Mouse (Mus musculus) v-Abl transformed pro-B cells (cell line): Measurements from ENCODE around the gene Sec16a.

Experiments
- in situ Hi-C, 2 experiments: fragments of 400-800 bp; cut with MboI; formaldehyde crosslinking; loops; one replicate each; pipeline ENCODE4 v1.15.1; 2025; ENCODE audit not compliant: unreplicated experiment in 2 of 2

The Sec16a gene

DNA sequence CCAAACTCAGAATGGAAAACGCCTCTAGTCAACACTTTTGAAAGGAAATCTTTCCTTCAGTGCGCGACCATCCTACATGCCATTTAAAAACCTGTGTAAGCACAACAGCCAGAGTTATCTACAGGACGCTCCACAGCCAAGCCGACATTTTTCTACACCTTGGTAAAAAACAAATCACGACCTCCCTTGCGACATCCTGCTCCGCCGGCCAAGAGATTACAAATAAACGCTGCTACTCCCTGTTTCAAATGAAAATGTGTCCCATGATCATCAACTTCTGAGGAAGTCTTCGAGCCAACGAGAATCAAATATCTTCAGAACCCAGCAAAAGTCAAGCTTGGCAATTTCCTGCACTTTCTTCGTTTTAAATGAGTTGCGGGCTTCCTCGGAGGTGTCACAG is 648 bp downstream of the Sec16a start:
- in situ Hi-C loops: loop anchor here (10.0 kb wide), 3 partner anchors 130 to 460 kb away; partner anchors contain the start of genes Gpsm1 (in 2 of the 2) and Surf6 (in 1 of the 2)

DNA sequence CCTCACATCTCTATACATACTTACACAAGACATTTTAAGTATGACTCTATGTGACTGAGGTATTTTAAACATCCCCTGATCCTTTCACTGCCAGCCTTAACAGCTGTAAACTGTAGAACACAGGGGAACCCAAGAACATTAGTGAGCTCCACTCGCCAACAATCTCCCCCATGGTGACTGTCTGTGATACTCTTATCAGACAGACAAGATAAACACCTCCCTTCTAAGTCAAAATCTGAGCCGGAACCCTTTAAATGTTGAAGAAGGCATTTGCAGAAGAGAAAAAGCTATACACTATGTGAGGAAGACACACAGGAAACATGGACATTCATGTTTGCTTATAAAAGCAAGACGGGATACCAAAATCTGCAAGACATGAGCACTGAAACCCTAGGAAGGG is 1.1 kb downstream of the Sec16a start:
- in situ Hi-C loops: loop anchor here (10.0 kb wide), 3 partner anchors 129 to 461 kb away; partner anchors contain the start of genes Gpsm1 (in 2 of the 2) and Surf6 (in 1 of the 2)

DNA sequence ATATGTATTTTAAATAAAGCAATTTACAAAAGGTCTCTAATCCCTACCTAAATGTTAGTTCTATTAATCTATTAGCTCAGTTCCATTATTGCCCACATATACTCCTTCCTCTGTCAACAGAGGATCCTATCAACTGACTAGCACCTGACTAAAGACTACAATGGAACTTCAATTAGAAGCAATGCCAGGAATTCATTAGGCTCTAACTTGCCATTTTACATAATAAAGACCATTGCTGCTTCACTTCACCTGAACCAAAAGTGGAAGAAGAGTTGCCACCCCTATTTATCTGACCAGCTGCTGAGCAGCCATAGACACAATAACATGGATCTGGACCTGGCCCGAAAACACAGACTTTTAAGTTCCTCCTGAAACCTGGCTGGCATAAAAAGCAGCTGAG is 2.2 kb downstream of the Sec16a start:
- in situ Hi-C loops: loop anchor here (10.0 kb wide), 3 partner anchors 128 to 462 kb away; partner anchors contain the start of genes Gpsm1 (in 2 of the 2) and Surf6 (in 1 of the 2)

DNA sequence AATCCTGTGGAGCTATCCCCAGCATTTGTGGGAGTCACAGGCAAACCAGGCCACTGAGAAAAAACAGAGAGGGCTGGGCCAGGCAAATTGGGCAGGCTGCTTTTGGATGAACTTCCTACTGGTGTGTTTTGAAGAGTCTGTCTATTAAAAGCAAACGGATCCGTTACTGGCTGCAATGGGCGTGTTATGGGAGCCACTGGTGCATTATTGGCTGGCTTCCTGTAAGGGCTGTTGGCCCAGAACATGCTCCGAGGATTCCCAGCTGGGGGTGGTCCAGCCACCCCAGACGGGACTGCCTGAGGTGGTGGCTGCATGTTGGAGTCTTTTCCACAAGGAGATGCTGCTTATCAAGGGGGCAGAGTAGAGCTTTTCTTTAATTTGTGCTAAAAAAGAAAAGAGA is 3.3 kb downstream of the Sec16a start:
- in situ Hi-C loops: loop anchor here (10.0 kb wide), 3 partner anchors 127 to 463 kb away; partner anchors contain the start of genes Gpsm1 (in 2 of the 2) and Surf6 (in 1 of the 2)

DNA sequence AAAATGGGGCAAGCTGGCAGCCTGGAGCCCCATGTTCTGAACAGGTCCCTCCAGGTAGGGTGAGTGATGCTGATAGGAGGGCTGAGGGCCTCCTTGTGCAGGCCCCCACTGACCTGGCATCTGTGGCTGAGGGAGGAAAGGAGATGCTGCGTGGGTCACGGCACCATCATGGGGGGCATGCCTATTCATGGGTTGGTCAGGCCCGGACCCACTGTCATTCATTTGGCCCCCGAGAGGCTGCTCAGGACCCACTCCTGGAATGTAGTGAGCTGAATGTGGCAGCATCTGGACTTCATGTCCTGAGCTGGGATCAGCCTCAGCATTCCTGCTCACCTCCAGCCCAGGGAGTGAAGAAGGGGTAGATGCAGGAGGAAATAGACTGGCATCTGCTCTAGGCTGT is 3.8 kb downstream of the Sec16a start:
- in situ Hi-C loops: loop anchor here (10.0 kb wide), 3 partner anchors 126 to 464 kb away; partner anchors contain the start of genes Gpsm1 (in 2 of the 2) and Surf6 (in 1 of the 2)

DNA sequence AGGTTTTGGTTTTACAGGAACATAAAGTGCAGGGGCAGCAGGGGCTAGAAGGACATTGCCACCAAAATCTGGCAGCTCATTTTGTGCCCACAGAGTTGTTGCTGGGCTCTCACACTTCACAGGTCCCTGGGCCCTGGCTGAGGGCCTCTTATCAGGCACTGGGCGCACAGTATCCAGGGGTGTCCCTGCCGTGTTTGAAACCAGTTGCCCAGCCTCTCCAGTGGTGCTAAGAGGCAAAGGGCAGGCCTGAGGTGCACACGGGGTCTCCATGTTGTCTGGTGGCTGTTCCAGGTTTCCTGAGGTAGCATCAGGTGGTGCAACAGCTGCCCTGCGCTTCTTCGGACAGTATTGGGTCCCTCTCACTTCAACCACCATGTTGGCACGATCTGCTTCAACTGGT is 5.3 kb downstream of the Sec16a start:
- in situ Hi-C loops: loop anchor here (10.0 kb wide), 3 partner anchors 125 to 465 kb away; partner anchors contain the start of genes Gpsm1 (in 2 of the 2) and Surf6 (in 1 of the 2)

DNA sequence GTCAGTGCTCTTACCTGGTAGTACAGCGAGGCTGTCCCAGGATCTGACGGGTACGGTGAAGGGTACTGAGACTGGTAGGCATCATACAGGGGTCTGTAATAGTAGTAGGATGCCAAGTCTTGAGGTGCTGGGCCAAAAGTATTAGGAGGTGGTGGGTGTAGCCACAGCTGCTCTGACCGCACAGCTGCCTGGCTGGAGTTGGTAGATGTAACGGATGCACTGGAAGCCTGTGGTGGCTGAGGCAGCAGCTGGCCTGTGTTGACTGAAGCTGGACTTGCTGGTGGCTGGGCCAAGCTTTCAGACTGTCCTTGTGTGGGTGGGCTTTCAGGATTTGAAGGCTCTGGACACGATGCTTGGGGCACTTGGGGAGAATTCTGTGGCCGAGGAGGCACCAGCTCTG is 6.6 kb downstream of the Sec16a start:
- in situ Hi-C loops: no loop called here

DNA sequence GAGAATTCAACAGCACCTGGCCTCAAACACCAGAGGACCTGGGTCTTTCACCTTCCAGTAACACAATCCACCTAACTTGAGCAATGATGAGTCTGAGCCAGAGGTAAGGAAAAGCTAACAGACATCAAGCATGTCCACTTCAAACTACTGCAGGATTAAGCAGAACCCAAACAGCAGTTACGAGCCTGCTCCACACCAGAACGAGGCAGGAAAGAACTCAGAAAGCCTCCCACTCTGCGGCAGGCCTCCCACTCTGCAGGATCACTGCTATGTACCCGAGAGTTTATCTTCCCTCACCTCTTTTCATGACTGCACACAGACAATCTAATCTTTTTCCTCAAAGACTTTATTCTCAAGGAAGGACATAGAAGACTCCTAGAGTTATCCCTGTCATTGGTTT is 7.8 kb downstream of the Sec16a start:
- in situ Hi-C loops: no loop called here

DNA sequence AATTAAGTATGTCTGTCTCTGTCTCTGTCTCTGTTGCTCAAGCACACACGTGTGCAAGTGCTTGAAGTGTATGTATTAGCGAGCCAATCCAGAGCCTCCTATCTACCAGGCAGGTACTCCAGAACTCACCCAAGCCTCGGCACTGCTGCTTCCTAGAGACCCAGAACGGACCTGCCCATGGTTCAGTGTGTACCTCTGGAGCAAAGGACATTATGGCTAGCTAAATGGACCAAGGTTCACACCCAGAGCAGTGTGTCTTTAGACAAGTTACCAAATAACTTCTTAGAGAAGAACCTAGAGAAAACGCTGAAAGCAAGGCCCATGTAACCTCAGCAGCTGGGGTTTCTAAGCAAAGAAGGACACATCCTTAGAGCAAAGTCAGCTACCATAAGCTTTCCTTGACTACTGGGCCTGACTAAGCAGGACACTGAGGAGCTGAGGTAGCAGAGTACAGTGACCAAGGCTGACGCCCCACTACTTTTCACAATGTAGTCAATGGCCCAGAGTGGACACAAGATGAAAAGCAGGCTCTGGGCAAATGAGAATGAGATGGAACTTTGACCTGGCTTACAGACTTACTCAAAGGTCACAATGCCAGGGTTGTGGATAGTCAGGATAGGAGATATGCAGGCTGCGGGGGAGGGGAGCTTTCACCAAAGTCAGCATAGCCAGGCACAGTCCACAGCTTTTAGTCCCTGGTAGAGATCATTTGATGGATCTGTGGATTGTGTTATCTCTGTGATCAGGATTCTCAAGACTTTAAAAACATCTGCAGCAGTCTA is 10.0 kb downstream of the Sec16a start:
- in situ Hi-C loops: no loop called here

DNA sequence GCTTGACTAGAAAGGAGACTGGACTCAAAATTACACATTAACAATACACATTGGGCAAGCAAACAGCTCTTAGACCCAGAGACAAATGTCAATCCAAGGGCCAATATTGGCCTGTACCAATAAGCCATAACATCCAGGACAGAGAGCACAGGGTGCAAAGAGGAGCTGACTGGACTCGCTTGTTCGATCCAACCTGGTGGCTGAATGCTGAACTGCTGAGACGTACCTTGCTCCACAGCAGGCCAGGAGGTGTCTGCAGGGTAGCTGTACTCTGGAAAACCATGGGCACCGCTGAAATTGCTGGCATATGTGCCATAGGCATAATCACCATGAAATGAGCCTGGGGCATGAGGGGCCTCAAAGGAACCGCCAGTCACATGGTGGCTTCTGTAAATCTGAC is 15.2 kb downstream of the Sec16a start:
- in situ Hi-C loops: no loop called here

DNA sequence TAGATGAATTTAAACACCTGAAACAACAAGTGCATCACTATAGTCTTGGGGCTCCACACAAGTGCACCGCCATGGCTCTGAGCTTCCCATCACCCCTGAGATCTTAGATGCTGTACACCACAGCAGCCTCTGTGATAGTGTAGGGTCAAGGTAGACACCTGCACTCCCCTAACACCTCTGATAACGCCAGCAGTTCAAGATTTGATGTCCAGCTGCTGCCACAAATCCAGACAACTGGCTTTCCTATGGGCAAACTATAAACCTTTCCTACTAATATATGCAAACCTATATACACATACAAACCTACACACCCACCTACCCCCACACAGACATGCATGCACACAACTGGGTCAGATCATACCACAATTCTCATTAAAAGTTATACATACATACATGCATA is 20.5 kb downstream of the Sec16a start:
- in situ Hi-C loops: no loop called here

DNA sequence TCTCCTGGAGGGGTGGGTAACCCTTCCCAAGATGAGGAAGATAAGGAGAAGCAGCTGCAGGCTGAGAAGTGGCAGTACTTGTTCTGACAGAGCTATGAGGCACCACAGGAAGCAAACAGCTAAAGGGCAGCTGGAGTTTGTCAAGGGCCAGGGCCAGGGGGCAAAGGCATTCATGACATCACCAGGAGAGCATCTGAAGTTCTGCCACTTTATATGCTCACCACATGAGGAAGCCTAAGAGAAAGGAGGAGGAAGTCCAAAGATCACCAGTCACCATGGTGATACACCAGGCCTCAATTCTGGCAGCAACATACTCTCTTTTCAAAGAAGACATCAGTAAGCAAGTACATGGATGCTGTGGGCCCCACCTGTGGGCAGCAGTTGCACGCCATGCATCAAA is 21.9 kb downstream of the Sec16a start:
- in situ Hi-C loops: no loop called here

DNA sequence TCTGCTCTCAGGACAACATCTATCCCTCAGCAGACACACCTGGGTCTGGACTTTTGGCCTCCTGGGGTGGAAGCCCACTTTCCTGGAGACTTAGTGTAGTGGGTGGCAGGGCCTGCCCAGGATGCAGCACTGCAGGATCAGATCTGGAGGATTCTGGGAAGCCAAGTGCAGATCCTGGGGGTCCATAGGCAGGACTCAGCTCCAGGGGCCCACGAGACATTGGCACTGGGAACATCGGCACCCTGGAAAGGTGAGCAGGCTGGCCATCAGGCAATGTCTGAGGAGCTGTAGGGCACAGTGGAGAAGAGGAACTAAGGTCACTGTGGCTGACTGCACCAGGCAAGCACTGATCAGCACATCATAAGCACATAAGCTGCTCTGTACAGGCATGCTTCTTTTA is 23.0 kb downstream of the Sec16a start:
- in situ Hi-C loops: no loop called here

DNA sequence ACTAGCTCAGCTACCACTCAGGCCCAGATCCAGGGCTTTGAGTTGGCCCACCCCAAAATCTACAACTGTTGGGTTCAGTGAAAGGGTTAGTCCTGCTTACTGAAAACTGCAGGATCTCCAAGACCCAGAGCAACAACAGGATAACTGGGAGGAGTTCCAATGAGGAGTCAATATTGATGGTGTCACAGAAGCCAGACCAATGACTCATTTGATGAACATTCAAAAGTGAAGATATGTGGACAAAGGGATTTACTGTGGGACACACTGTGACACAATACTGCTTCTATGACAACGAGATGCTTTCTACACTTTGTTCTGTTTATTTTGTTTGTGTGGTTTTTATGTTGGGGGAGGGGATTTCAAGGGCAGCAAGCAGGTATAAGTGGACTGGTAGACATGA is 26.9 kb downstream of the Sec16a start:
- in situ Hi-C loops: no loop called here

DNA sequence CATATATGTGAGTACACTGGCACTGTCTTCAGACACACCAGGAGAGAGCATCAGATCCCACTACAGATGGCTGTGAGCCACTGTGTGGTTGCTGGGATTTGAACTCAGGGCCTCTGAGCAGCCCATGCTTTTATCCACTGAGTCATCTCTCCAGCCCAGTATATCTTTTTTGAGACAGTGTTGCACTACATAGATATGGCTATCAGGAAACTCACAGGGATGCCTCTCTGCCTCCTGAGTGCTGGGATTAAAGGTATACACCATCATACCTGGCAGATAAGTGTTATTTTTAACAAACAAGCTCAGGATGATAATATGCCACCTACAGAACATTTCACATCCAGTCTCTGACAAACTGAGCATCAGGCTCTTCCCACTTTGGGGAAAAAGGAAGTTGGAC is 27.9 kb downstream of the Sec16a start:
- in situ Hi-C loops: no loop called here

DNA sequence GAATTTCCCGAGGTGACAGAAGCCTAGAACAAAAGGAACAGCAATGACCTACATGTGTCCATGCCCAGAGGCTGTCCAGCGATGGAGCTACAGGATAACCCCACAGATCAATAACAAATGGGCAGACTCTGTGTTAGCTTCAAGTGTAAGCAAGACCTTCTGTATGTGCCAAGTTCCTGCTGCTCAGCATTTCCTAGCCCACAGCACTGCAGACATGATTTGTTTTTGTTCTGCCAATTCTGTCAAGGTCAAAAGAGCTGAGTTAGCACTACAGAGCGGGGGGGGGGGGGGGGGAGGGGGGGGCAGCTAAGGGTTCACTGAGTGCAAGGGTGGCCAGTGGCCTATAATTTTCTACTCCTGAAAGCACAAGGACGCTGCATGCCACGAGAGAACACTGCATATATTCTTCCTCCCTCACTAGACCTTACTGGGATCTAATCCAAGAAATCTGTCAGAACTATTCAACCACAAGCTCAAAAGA is 34.0 kb downstream of the Sec16a start:
- in situ Hi-C loops: no loop called here

DNA sequence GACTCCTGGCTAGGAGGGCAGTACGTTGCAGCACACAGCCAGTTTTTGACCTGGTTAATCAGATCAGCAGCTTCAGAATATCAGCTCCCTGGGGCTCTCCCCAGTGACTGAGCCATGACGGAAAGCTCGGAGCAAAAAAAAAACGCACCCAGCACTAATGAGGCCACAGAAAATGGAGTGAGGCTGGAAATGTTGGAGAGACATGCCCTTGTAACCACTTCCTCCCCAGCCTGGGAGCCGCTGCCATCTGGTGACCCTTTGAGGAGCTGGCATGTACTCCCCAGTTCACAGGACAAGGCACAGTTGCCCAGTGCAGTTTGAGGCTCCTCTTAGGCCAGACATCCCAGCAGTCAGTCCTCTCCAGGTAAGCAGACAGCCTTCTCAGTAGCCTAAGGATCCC is 34.9 kb downstream of the Sec16a start:
- in situ Hi-C loops: no loop called here

DNA sequence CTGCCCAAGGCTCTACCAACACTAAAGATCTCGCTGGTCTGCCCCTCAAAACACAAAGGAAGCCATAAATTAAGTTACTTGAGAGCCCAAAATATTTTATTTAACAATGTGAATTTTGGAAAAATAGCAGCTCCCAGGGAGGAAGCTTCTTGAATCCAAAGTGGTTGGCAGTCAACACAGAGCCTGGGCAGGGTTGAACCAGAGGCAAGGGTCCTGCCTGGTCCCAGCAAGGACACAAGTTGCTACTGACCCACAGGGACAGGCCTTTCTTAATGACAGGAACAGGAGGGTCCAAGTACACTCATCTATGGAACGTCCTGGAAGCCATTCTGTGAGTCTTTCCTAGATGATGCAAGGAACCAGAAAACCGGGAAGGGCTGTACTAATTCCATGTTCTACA is 35.7 kb downstream of the Sec16a start:
- in situ Hi-C loops: no loop called here

DNA sequence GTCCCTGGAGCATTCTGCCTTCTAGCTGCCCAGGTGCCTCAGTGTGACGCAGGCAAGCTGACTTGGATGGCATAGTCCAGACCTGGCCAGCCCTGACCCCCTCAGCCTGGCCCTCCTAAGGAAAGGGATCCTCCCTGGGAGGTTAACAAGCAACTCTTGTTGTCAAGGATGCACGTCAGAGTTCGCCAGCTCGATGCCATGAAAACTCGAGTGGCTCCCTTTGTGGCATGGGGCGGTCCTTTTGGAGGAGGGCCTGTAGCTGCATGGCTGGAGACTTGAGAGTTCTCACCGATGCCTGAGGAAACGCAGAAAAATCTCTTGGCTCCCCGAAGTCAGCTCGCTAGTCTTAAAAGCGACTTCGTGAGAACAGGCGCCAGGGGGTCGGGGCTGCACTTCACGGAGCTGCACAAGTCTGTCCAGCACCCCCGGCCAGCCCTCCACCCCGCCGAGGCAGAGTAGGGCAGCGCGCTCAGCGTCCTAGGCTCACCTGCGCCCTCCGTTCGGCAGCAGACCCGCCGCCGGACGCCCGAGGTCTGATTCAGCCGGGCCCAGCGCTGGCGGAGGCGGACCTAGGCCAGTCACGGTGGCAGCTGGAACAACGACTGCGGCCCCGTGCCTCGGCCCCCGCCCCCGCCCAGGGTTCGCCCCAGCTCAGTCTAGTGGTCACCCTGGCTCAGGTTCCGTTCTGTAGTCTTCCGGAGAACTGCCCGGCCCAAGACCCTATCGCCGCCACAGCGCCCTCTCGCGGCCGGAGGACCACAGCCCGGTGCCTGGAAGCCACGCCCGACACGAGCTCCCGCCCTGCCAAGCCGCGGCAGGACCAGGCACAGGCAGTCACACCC is 36.3 kb downstream of the Sec16a start, which contains the start of gene Inpp5e:
Inpp5e (minus strand) TSS at position 689 of the 842 bp plus-strand sequence.
- in situ Hi-C loops: no loop called here

DNA sequence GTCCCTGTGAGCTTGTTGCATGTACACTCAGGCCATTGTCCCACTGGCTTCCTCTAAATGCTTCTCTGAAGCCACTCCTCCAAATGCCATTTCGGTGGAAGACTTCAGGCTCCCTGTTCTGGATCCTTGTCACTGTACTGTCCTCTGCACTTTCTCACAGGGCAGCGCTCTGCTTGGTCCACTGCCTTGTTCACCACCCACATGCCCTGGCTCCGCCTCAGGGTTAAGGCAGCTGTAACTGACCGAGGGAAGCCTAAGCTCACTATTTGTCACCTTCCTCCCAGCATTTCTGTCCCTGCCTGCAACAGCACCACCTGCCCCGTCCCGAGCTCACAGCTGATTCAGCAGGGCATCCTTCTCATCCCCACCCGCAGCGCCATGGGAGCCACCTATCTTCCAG is 41.7 kb downstream of the Sec16a start:
- in situ Hi-C loops: no loop called here

DNA sequence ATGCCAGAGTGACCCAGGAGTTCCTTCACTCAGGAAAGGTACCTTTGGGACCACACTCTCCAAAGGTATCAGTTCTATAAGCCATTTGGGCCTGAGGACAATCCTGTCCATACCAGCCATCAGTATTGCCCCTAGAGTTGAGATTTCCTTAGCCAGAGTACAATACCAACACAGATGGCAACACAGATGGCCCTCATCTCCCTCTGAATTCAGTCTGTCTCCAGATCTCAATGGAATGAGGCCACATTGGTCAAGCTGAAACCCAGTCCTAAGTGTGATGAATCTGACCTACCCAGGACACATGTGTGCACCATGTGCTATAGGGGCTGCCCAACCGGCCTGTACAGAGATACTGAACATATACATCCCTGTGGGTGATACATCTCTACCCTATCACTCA is 42.8 kb downstream of the Sec16a start:
- in situ Hi-C loops: no loop called here
